Mouse (Mus musculus) G1E (cell line): ENCODE measurements around the gene Mocs1. TPM values are rescaled to one million over a fixed set of nuclear protein-coding genes. Genes with fewer than 3 reads are reported as not detected.

Experiments used
- ATAC-seq: 2 replicates; pipeline ENCODE4 v1.8.0; 2016; ENCODE audit warnings: mild to moderate bottlenecking; ENCODE audit not compliant: insufficient number of reproducible peaks, poor library complexity, low FRiP score, severe bottlenecking; ENCODE audit errors: extremely low read depth
- DNase-seq: peaks from one replicate; pipeline ENCODE4 v3.0.0; 2012; ENCODE audit warnings: low spot score
- H3K27me3 ChIP-seq: 2 replicates; pipeline ENCODE4 v1.6.1; 2012; ENCODE audit warnings: mild to moderate bottlenecking, low read length, inconsistent platforms; ENCODE audit not compliant: insufficient read depth
- H3K36me3 ChIP-seq: replicated peaks from 2 replicates; pipeline ENCODE3; 2012; ENCODE audit warnings: mild to moderate bottlenecking, inconsistent platforms
- H3K4me1 ChIP-seq: 2 replicates; pipeline ENCODE4 v1.6.1; 2012; ENCODE audit warnings: low read depth, low read length, inconsistent platforms, mixed read lengths; ENCODE audit not compliant: insufficient read depth
- H3K4me3 ChIP-seq: 2 replicates; pipeline ENCODE4 v1.5.1; 2012; ENCODE audit warnings: low read depth, mild to moderate bottlenecking, inconsistent platforms, low read length, moderate library complexity, mixed read lengths
- H3K9me3 ChIP-seq: replicated peaks from 2 replicates; pipeline ENCODE4 v1.6.1; 2012; ENCODE audit warnings: inconsistent platforms
- CTCF ChIP-seq: IDR thresholded peaks from 2 replicates; pipeline ENCODE4 v1.5.1; 2012; ENCODE audit warnings: low read depth, low read length, inconsistent platforms, mixed read lengths
- GATA1 ChIP-seq: IDR thresholded peaks from 2 replicates; pipeline ENCODE4 v1.6.1; 2012; ENCODE audit warnings: borderline replicate concordance, low read length, inconsistent platforms, mixed read lengths
- GATA2 ChIP-seq: IDR thresholded peaks from 2 replicates; pipeline ENCODE4 v1.6.1; 2012; ENCODE audit warnings: low read depth, low read length, inconsistent platforms, borderline replicate concordance
- POLR2AphosphoS5 ChIP-seq: IDR thresholded peaks from 2 replicates; pipeline ENCODE4 v1.6.1; 2012; ENCODE audit warnings: low read depth, low read length, inconsistent platforms; ENCODE audit not compliant: insufficient replicate concordance
- TAL1 ChIP-seq: conservative IDR thresholded peaks from 2 replicates; pipeline ENCODE4 v1.6.1; 2012; ENCODE audit warnings: low read depth, low read length, inconsistent platforms, mixed read lengths
- polyA plus RNA-seq: library from polyadenylated mRNA; stranded (reverse); fragments of >175 nt; gene quantifications from 2 replicates; pipeline ENCODE4 v1.2.3, GENCODE M21; 2012
- total RNA-seq, 2 experiments: library from RNA; stranded (forward) in 1 of 2; stranded (reverse) in 1 of 2; fragments of 200-1000 nt in 1 of 2; fragments of >200 nt in 1 of 2; fragmentation: Nextera tagmentation in 1 of 2; gene quantifications; 2 replicates each; pipeline ENCODE4 v1.2.3; 2014 to 2017

Gene Mocs1
- total and polyA plus RNA-seq, 3 experiments, result 30.2 to 85.5 (median 37.0) TPM

- Histone ChIP-seq H3K9me3 (no peaks in the 10 kb centered on the region), H3K4me1 (peaks cover 6% of the 10 kb centered on the region), H3K27me3 (no peaks in the 10 kb centered on the region), H3K36me3 (peaks cover 51% of the 10 kb centered on the region), H3K4me3 (no peak overlapping the region)
- no peak for DNase-seq
- TF ChIP-seq TAL1 (no peak), GATA2 (no peak), POLR2AphosphoS5 (no peak), GATA1 (no peak), CTCF (no peak)
- no peak for ATAC-seq
Measured at GRCm38 (mm10) chr17:49448570-49449229, 20.5 kb downstream of the Mocs1 start.

- peaks cover 57% of the 10 kb centered on the region for H3K36me3 ChIP-seq
- H3K9me3 ChIP-seq, result no peaks in the 10 kb centered on the region
- DNase-seq (no peak), ATAC-seq (no peak)
- TF ChIP-seq GATA1, result no peak
- no peak for TF ChIP-seq POLR2AphosphoS5
- no peak for TF ChIP-seq TAL1
- no peak for TF ChIP-seq GATA2
- no peak for TF ChIP-seq CTCF
- H3K4me3 ChIP-seq, result no peak overlapping the region
- no peaks in the 10 kb centered on the region for H3K27me3 ChIP-seq
- H3K4me1 ChIP-seq, result peaks cover 6% of the 10 kb centered on the region
Measured at GRCm38 (mm10) chr17:49449230-49449608, 21.1 kb downstream of the Mocs1 start.

DNA sequence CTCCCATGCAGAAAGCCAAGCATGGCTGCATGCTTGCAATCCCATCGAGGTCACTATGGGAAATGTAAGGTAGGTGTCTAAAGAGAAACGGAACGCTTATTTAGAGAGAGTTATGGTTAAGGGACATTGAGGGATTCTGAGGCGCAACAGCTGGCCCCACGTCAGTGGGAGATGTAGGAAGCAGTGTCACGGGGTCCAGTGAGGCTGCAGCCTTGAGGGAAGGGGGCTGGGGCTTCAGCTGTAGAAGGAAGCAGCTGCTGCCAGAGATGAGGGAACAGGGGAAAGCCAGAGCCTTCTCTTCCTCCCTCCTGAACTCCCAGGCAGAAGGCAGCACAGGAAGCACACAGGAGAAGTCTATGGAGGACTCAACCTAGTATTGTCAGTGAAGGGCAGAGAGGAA lies 22.8 kb downstream of the Mocs1 start:
- ATAC-seq, result no peak
- Histone ChIP-seq H3K27me3 (no peaks in the 10 kb centered on the region), H3K9me3 (no peaks in the 10 kb centered on the region), H3K4me3 (no peak overlapping the region), H3K4me1 (peaks cover 6% of the 10 kb centered on the region), H3K36me3 (peaks cover 74% of the 10 kb centered on the region)
- no peak for DNase-seq
- TF ChIP-seq TAL1, result no peak
- no peak for TF ChIP-seq CTCF
- no peak for TF ChIP-seq GATA2
- no peak for TF ChIP-seq GATA1
- TF ChIP-seq POLR2AphosphoS5, result no peak

GRCm38 (mm10) chr17:49456334-49456733 lies 28.2 kb downstream of the Mocs1 start:
- DNase-seq (no peak), ATAC-seq (no peak)
- Histone ChIP-seq H3K27me3 (no peaks in the 10 kb centered on the region), H3K4me1 (peaks cover 10% of the 10 kb centered on the region; the same call in 1 of the 2 replicates), H3K36me3 (peaks cover 50% of the 10 kb centered on the region), H3K9me3 (no peaks in the 10 kb centered on the region), H3K4me3 (no peak overlapping the region)
- no peak for TF ChIP-seq TAL1
- no peak for TF ChIP-seq CTCF
- no peak for TF ChIP-seq GATA1
- TF ChIP-seq POLR2AphosphoS5, result no peak
- TF ChIP-seq GATA2, result no peak

- Histone ChIP-seq H3K4me1 (peaks cover 10% of the 10 kb centered on the region; the same call in 1 of the 2 replicates), H3K36me3 (peaks cover 35% of the 10 kb centered on the region), H3K27me3 (peaks cover 3% of the 10 kb centered on the region; the same call in 1 of the 2 replicates), H3K4me3 (no peak overlapping the region), H3K9me3 (no peaks in the 10 kb centered on the region)
- DNase-seq (no peak), ATAC-seq (no peak)
- TF ChIP-seq GATA1 (no peak), GATA2 (no peak), TAL1 (no peak), POLR2AphosphoS5 (no peak), CTCF (no peak)
Measured at GRCm38 (mm10) chr17:49457833-49458232, 29.7 kb downstream of the Mocs1 start.

DNA sequence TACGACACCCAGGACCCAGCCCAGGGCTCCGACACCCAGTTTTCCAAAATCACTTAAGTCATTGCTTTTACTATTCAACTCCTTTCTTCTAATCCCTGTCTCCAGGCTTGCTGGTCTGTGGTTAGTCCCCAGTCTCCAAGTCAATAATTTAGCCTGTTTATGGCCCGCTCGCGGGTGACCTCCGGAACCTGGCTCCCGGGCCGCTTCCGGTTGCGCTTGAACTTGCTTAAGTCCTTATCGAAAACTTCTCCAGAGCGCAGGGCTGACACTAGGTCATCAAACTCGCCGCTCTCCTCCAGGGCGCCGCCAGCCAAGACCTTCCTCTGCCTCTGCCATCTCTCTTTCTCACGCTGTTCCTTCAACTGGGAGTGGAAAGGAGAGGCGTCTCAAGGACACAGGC lies 30.2 kb downstream of the Mocs1 start:
- Histone ChIP-seq H3K4me1 (peaks cover 10% of the 10 kb centered on the region; the same call in 1 of the 2 replicates), H3K4me3 (no peak overlapping the region), H3K9me3 (no peaks in the 10 kb centered on the region), H3K27me3 (peaks cover 3% of the 10 kb centered on the region; the same call in 1 of the 2 replicates), H3K36me3 (peaks cover 30% of the 10 kb centered on the region)
- DNase-seq (no peak), ATAC-seq (no peak)
- TF ChIP-seq CTCF (no peak), TAL1 (no peak), GATA2 (no peak), POLR2AphosphoS5 (no peak), GATA1 (no peak)
